Mouse (Mus musculus): Measurements from ENCODE around the gene Erc2.

Erc2 gene

GRCm38 (mm10) chr14:28321916-28322534 is 699.8 kb downstream of the Erc2 start:
- DNase-seq, result no peak

GRCm38 (mm10) chr14:28323243-28323642 is 701.0 kb downstream of the Erc2 start:
- DNase-seq, result no peak

- DNase-seq, result no peak
Measured at GRCm38 (mm10) chr14:28323727-28324126, 701.5 kb downstream of the Erc2 start.

- no peak for DNase-seq
Measured at GRCm38 (mm10) chr14:28326456-28326855, 704.2 kb downstream of the Erc2 start.

- DNase-seq, result no peak
Measured at GRCm38 (mm10) chr14:28328512-28328911, 706.3 kb downstream of the Erc2 start.

- DNase-seq, result no peak
Measured at GRCm38 (mm10) chr14:28331108-28331507, 708.9 kb downstream of the Erc2 start.

GRCm38 (mm10) chr14:28332351-28332953 is 710.2 kb downstream of the Erc2 start:
- DNase-seq, result no peak

- DNase-seq, result no peak
Measured at GRCm38 (mm10) chr14:28339146-28339545, 716.9 kb downstream of the Erc2 start.

- no peak for DNase-seq
Measured at GRCm38 (mm10) chr14:28349129-28349528, 726.9 kb downstream of the Erc2 start.

- DNase-seq, result no peak
Measured at GRCm38 (mm10) chr14:28356031-28356430, 733.8 kb downstream of the Erc2 start.

GRCm38 (mm10) chr14:28359502-28359901 is 737.3 kb downstream of the Erc2 start:
- no peak for DNase-seq

GRCm38 (mm10) chr14:28359983-28360382 is 737.8 kb downstream of the Erc2 start:
- DNase-seq, result no peak

GRCm38 (mm10) chr14:28362336-28362735 is 740.1 kb downstream of the Erc2 start:
- DNase-seq, result no peak

GRCm38 (mm10) chr14:28370713-28371112 is 748.5 kb downstream of the Erc2 start:
- DNase-seq, result no peak

- no peak for DNase-seq
Measured at GRCm38 (mm10) chr14:28371651-28372050, 749.4 kb downstream of the Erc2 start.

- no peak for DNase-seq
Measured at GRCm38 (mm10) chr14:28375642-28376091, 753.4 kb downstream of the Erc2 start.

GRCm38 (mm10) chr14:28376208-28376805 is 754.1 kb downstream of the Erc2 start:
- no peak for DNase-seq

GRCm38 (mm10) chr14:28377519-28377918 is 755.3 kb downstream of the Erc2 start:
- DNase-seq, result no peak

GRCm38 (mm10) chr14:28380129-28380528 is 757.9 kb downstream of the Erc2 start:
- DNase-seq, result no peak

GRCm38 (mm10) chr14:28381801-28382550 is 759.7 kb downstream of the Erc2 start:
- DNase-seq, result no peak

GRCm38 (mm10) chr14:28386815-28387607 is 764.8 kb downstream of the Erc2 start:
- DNase-seq, result no peak

GRCm38 (mm10) chr14:28398915-28399314 is 776.7 kb downstream of the Erc2 start:
- no peak for DNase-seq

- no peak for DNase-seq
Measured at GRCm38 (mm10) chr14:28399897-28400296, 777.7 kb downstream of the Erc2 start.
